Mouse (Mus musculus) forebrain, embryonic 12.5 days (tissue): ENCODE results near the gene Ehbp1l1. TPM values are rescaled to one million over a fixed set of nuclear protein-coding genes. Genes with fewer than 3 reads are reported as not detected.

ENCODE experiments used
- ATAC-seq: fragments of 200-750 bp; cut with Nextera tagmentation; 2 replicates; pipeline ENCODE4 v1.8.0; 2017; ENCODE audit warnings: moderate TSS enrichment; ENCODE audit not compliant: low FRiP score
- H3K27ac ChIP-seq: fragments of 300-500 bp; sonication (generic); 2 replicates; pipeline ENCODE4 v1.5.1; 2016; ENCODE audit warnings: mild to moderate bottlenecking
- H3K27me3 ChIP-seq: fragments of 300-500 bp; sonication (generic); 2 replicates; pipeline ENCODE4 v1.6.1; 2016; ENCODE audit warnings: mild to moderate bottlenecking
- H3K36me3 ChIP-seq: fragments of 300-500 bp; sonication (generic); replicated peaks from 2 replicates; pipeline ENCODE4 v1.6.1; 2016; ENCODE audit warnings: mild to moderate bottlenecking
- H3K4me1 ChIP-seq: fragments of 300-500 bp; sonication (generic); 2 replicates; pipeline ENCODE4 v1.6.1; 2016
- H3K4me2 ChIP-seq: fragments of 300-500 bp; sonication (generic); 2 replicates; pipeline ENCODE4 v1.6.1; 2016; ENCODE audit warnings: mild to moderate bottlenecking, moderate library complexity
- H3K4me3 ChIP-seq: fragments of 300-500 bp; sonication (generic); replicated peaks from 2 replicates; pipeline ENCODE4 v1.5.1; 2016; ENCODE audit warnings: mild to moderate bottlenecking
- H3K9ac ChIP-seq: fragments of 300-500 bp; sonication (generic); 2 replicates; pipeline ENCODE4 v1.6.1; 2016; ENCODE audit warnings: mild to moderate bottlenecking
- H3K9me3 ChIP-seq: fragments of 300-500 bp; sonication (generic); 2 replicates; pipeline ENCODE4 v1.6.1; 2016
- WGBS: fragments of 180-500 bp; shearing (Covaris S2); methylation state at CpG from one replicate; pipeline ENCODE4 v1.1.7; 2016; 5-methylcytosine and 5-hydroxymethylcytosine counted together
- polyA plus RNA-seq: library from polyadenylated mRNA; unstranded; fragments of >200 nt; fragmentation: Nextera tagmentation; extraction: Ambion mirVana; gene quantifications from 2 replicates; pipeline ENCODE4 v1.2.1, GENCODE M21; 2016

Ehbp1l1 gene
- polyA plus RNA-seq, 1 experiment from 2014 or later: 6.7 TPM

GRCm38 (mm10) chr19:5746907-5747363 lies 20.8 kb upstream of the Ehbp1l1 start:
- Histone ChIP-seq H3K9me3 (no peaks in the 10 kb centered on the region), H3K27me3 (peaks cover 88% of the 10 kb centered on the region), H3K4me3 (no peak overlapping the region), H3K4me1 (peaks cover 46% of the 10 kb centered on the region), H3K9ac (no peak overlapping the region), H3K36me3 (no peaks in the 10 kb centered on the region), H3K27ac (no peak overlapping the region), H3K4me2 (no peak overlapping the region)
- WGBS: 36% methylated on average over 12 of the region's 12 CpGs
- ATAC-seq: no peak

GRCm38 (mm10) chr19:5745756-5746710 lies 19.9 kb upstream of the Ehbp1l1 start:
- Histone ChIP-seq H3K27me3 (peaks cover 84% of the 10 kb centered on the region), H3K27ac (no peak overlapping the region), H3K36me3 (no peaks in the 10 kb centered on the region), H3K4me2 (peak overlapping the region; percentile 55), H3K4me3 (peak overlapping the region; percentile 17), H3K9me3 (no peaks in the 10 kb centered on the region), H3K4me1 (peaks cover 42% of the 10 kb centered on the region), H3K9ac (peak overlapping the region; percentile 47)
- no peak for ATAC-seq
- WGBS: 3% methylated on average over 35 of the region's 36 CpGs

- H3K27me3 ChIP-seq: peaks cover 82% of the 10 kb centered on the region
- no peak overlapping the region for H3K4me3 ChIP-seq
- 65% methylated on average over 5 of the region's 5 CpGs for WGBS
- H3K9ac ChIP-seq: 0 out of 2 replicates have a peak overlapping the region, but pooled peaks have one; percentile 4
- no peak for ATAC-seq
- H3K4me2 ChIP-seq: peak overlapping the region; percentile 81; the same call in 1 of the 2 replicates
- no peaks in the 10 kb centered on the region for H3K36me3 ChIP-seq
- H3K4me1 ChIP-seq: peaks cover 47% of the 10 kb centered on the region
- no peak overlapping the region for H3K27ac ChIP-seq
- H3K9me3 ChIP-seq: no peaks in the 10 kb centered on the region
These were observed 17.5 kb upstream of the Ehbp1l1 start for GRCm38 (mm10) chr19:5743576-5743975.

- Histone ChIP-seq H3K9me3 (no peaks in the 10 kb centered on the region), H3K27me3 (peaks cover 75% of the 10 kb centered on the region), H3K9ac (peak overlapping the region; percentile 73), H3K27ac (peak overlapping the region; percentile 71), H3K4me2 (peak overlapping the region; percentile 81), H3K36me3 (no peaks in the 10 kb centered on the region), H3K4me1 (peaks cover 47% of the 10 kb centered on the region), H3K4me3 (peak overlapping the region; percentile 47)
- WGBS: under 1% methylated on average over 32 of the region's 32 CpGs
- ATAC-seq: peak; percentile 59
These were observed 16.1 kb upstream of the Ehbp1l1 start for GRCm38 (mm10) chr19:5742241-5742641.

GRCm38 (mm10) chr19:5741641-5742240 lies 15.6 kb upstream of the Ehbp1l1 start:
- under 1% methylated on average over 40 of the region's 55 CpGs for WGBS
- H3K4me3 ChIP-seq: peak overlapping the region; percentile 47
- no peaks in the 10 kb centered on the region for H3K9me3 ChIP-seq
- peaks cover 71% of the 10 kb centered on the region for H3K27me3 ChIP-seq
- peak overlapping the region; percentile 73 for H3K9ac ChIP-seq
- no peaks in the 10 kb centered on the region for H3K36me3 ChIP-seq
- peak overlapping the region; percentile 71 for H3K27ac ChIP-seq
- H3K4me2 ChIP-seq: peak overlapping the region; percentile 81
- peak; percentile 72 for ATAC-seq
- peaks cover 42% of the 10 kb centered on the region for H3K4me1 ChIP-seq

GRCm38 (mm10) chr19:5740320-5741317 lies 14.5 kb upstream of the Ehbp1l1 start, which contains the start of gene Ltbp3:
Gene Ltbp3, plus strand, starts transcription at chr19:5740904.
- H3K4me1 ChIP-seq: peaks cover 31% of the 10 kb centered on the region
- no peak for ATAC-seq
- H3K4me2 ChIP-seq: peak within 1 kb of the TSS; percentile 81
- WGBS: 12% methylated on average over 13 of the region's 14 CpGs
- peak within 1 kb of the TSS; percentile 47 for H3K4me3 ChIP-seq
- H3K36me3 ChIP-seq: no peaks in the 10 kb centered on the region
- no peaks in the 10 kb centered on the region for H3K9me3 ChIP-seq
- H3K27ac ChIP-seq: peak within 1 kb of the TSS; percentile 71
- H3K9ac ChIP-seq: peak within 1 kb of the TSS; percentile 73
- H3K27me3 ChIP-seq: peaks cover 70% of the 10 kb centered on the region

- ATAC-seq: no peak
- H3K4me1 ChIP-seq: peaks cover 27% of the 10 kb centered on the region
- H3K4me3 ChIP-seq: no peak overlapping the region
- H3K36me3 ChIP-seq: no peaks in the 10 kb centered on the region
- H3K4me2 ChIP-seq: no peak overlapping the region
- no peaks in the 10 kb centered on the region for H3K9me3 ChIP-seq
- H3K27ac ChIP-seq: no peak overlapping the region
- WGBS: 54% methylated on average over 2 of the region's 2 CpGs
- H3K27me3 ChIP-seq: peaks cover 68% of the 10 kb centered on the region
- no peak overlapping the region for H3K9ac ChIP-seq
These were observed 13.3 kb upstream of the Ehbp1l1 start for GRCm38 (mm10) chr19:5739446-5739845.

- H3K27ac ChIP-seq: no peak overlapping the region
- peaks cover 30% of the 10 kb centered on the region for H3K27me3 ChIP-seq
- no peak overlapping the region for H3K9ac ChIP-seq
- WGBS: 85% methylated on average over 9 of the region's 9 CpGs
- no peak overlapping the region for H3K4me3 ChIP-seq
- H3K36me3 ChIP-seq: no peaks in the 10 kb centered on the region
- no peaks in the 10 kb centered on the region for H3K9me3 ChIP-seq
- no peak for ATAC-seq
- H3K4me1 ChIP-seq: peaks cover 21% of the 10 kb centered on the region
- H3K4me2 ChIP-seq: no peak overlapping the region
These were observed 8.2 kb upstream of the Ehbp1l1 start for GRCm38 (mm10) chr19:5734325-5734724.

- Histone ChIP-seq H3K36me3 (no peaks in the 10 kb centered on the region), H3K9me3 (no peaks in the 10 kb centered on the region), H3K27me3 (peaks cover 20% of the 10 kb centered on the region), H3K4me1 (peaks cover 44% of the 10 kb centered on the region), H3K4me3 (peak overlapping the region; percentile 77), H3K27ac (peak overlapping the region; percentile 42; the same call in 1 of the 2 replicates), H3K9ac (peak overlapping the region; percentile 78), H3K4me2 (peak overlapping the region; percentile 98)
- peak; percentile 88 for ATAC-seq
- under 1% methylated on average over 47 of the region's 47 CpGs for WGBS
These were observed 5.3 kb upstream of the Ehbp1l1 start for GRCm38 (mm10) chr19:5731264-5731978.

GRCm38 (mm10) chr19:5730314-5731186 lies 4.4 kb upstream of the Ehbp1l1 start:
- Histone ChIP-seq H3K9me3 (no peaks in the 10 kb centered on the region), H3K4me2 (peak overlapping the region; percentile 98), H3K9ac (peak overlapping the region; percentile 78; the same call in 1 of the 2 replicates), H3K36me3 (peaks cover 4% of the 10 kb centered on the region), H3K4me3 (peak overlapping the region; percentile 77), H3K27me3 (peaks cover 13% of the 10 kb centered on the region; the same call in 1 of the 2 replicates), H3K27ac (no peak overlapping the region), H3K4me1 (peaks cover 52% of the 10 kb centered on the region)
- 74% methylated on average over 29 of the region's 29 CpGs for WGBS
- ATAC-seq: no peak
